Mouse (Mus musculus) thymus, postnatal 14 days (tissue): ENCODE results near the gene Kirrel2.

ENCODE experiments used
- DNase-seq: peaks from one replicate; pipeline ENCODE4 v3.0.0; 2021

The Kirrel2 gene

DNA sequence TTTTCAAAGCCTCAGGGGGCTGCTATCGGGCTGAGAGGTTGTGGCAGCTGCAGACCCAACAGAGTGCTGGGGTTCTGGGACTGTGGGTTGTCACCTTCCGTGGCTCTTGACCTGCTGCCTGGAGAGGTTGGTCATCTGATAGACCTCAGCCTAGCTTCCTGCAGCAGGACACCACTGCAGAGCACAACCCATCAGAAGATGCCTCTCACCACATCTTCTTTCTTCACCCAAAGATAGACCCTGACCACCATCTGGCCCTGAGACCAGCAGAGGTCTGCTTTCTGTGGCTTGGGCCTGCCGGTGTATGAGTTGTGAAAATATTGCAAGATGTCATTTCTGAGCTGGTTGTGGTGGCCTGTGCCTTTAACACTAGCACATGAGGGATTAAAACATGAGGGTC is 46.5 kb downstream of the Kirrel2 start:
- no peak for DNase-seq

DNA sequence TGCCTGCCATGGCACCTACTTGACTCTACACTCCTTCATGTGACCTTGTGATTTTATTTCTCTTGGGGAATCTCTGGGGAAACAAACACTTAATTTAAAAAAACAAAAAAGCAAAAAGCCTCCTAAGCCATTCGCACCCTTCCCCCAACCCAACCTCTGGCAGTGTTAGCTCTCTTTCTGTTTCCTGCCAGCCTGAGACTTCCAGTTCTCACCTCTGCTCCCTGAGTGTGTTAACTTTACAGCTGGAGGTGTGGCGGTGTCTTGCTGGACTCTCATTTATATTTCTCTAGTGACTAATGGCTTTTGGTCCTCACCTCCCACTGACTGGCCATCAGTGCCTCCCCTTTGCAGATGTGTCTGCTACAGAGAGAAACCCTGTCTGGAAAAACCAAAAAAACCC is 47.7 kb downstream of the Kirrel2 start:
- peak; percentile 54 for DNase-seq

DNA sequence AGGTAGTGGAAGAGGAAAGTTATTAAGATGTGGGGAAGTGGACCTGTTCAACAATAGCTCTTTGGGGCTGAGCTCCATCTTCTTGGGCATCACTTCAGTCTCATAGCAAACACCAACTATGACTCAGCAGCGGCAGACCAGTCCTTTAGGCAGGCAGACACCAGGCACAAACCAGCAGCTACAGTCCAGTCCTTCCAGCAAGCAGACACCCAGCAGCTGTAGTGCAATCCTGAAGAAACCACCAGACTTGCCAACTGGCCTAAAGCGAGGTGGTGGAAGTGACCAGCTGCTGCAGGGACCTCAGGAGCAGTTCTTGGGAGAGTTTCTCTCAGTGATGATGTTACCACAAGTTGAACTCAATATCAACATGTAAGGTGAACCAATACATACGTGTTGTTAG is 48.9 kb downstream of the Kirrel2 start:
- DNase-seq: no peak

DNA sequence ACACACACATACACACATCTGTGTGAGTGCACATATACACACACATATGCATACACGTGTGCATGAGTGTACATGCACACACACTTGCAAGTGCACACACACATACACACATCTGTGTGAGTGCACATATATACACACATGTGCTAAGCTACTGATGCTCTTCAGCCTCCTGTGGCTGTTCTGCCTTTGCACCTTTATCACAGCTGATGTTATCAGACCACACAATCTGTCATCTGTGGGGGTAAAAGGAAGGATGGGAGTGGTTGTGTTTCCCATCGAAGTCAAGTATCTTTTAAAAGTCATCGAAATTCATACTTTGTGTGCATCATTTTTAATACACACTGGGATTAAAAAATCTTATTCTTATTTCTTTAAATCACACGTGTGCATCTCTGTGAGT is 55.1 kb downstream of the Kirrel2 start:
- DNase-seq: no peak

DNA sequence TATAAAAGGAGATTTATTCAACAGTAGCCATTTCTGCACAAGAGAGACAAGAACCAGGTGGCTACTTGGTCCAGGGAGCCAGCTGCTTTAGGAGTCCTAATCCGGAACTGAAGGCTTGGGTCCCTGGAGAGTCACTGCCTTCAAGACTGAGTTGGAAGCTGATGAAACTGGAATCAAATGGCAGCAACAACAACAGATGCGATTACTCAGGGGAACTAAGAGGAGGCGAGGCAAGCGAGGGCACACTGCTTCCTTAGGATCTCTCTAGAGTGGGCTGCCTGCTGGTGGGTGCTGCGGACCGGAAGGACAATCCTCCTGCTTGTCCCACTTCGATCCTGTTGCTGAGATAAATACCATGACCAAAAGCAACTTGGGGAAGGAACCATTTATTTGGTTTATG is 57.8 kb downstream of the Kirrel2 start:
- DNase-seq: no peak
